Mouse (Mus musculus): ENCODE results near the gene 2510002D24Rik.

DNA sequence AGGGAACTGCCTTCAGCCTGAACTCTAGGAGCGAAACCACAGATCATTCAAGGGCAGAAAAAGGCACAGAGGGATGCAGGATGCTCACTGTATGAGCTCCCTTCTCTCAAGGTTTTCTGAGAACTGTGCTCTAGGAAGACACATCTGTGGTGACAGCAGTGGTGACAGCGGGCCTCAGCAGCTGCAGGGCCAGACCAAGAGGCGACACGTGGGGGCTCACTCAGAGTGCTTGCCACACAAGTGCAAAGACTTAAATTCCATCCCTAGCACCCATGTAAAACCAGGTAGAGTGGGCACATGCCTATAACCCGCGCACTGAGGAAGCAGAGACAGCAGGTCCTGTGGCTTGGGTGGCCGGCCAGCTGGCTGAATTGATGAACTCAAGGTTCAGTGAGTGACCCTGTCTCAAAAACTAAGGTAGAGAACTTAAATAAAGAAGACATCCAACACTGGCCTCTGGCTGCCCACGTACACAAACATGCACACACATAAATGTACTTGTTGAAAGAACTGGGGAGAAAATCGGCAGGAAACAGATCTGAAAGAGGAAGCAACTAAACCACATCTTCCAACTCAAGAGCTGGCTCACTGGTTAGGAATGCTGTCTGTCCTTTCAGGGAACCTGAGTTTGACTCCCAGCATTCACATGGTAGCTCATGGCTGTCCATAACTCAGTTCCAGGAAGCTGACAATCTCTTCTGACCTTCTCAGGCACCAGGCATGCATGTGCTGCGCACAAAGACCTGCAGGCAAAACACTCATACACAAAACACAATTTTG, 47.6 kb upstream of the 2510002D24Rik start:
- TF ChIP-seq CTCF (IDR thresholded peaks at IDR 0.05; ENCODE audit: low read depth, low read length), result no peak
- no peak for TF ChIP-seq POLR2A (IDR thresholded peaks at IDR 0.05; ENCODE audit: borderline replicate concordance, low read depth, low read length)

All from bone marrow macrophage, adult 2 months (primary cell).